Mouse (Mus musculus) brain, embryonic 14.5 days (tissue): ENCODE measurements around the gene Hbp1.

Experiments used
- CTCF ChIP-seq: fragments of 200-500 bp; IDR thresholded peaks from 2 replicates; pipeline ENCODE4 v1.5.1; 2012; ENCODE audit warnings: inconsistent platforms, mild to moderate bottlenecking, moderate library complexity, borderline replicate concordance; ENCODE audit not compliant: insufficient read depth, insufficient read length; ENCODE audit errors: extremely low read depth
- POLR2A ChIP-seq: fragments of 200-500 bp; IDR thresholded peaks from 2 replicates; pipeline ENCODE4 v1.6.1; 2012; ENCODE audit warnings: mild to moderate bottlenecking, inconsistent platforms, borderline replicate concordance; ENCODE audit not compliant: poor library complexity, insufficient read depth, insufficient read length, severe bottlenecking; ENCODE audit errors: extremely low read depth

DNA sequence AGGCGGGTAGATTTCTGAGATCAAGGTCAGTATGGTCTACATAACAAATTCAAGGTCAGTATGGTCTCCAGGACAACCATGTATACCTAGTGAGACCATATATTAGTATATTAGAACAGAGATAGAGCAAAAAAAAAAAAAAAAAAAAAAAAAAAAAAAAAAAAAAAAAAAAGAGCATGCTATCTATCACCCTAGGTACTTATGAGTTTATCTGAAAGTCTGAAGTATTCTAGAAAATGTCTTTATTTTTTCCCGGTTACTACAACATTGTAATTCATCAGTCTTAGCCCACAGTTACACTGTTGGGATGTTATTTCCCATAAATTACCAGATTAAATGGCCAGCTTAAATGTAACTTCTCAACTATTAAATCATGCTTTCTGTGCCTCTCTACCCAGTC is 5.9 kb downstream of the Hbp1 start:
- TF ChIP-seq POLR2A (no peak), CTCF (no peak)
